Mouse (Mus musculus): ENCODE data around the gene Enpp3.

GRCm38 (mm10) chr10:24792756-24793155 is 49.9 kb downstream of the Enpp3 start:
- TF ChIP-seq ZC3H11A (IDR thresholded peaks at IDR 0.05; ENCODE audit: borderline replicate concordance, low read depth, low read length) (no peak), ZNF384 (IDR thresholded peaks at IDR 0.05; ENCODE audit: low read depth, low read length) (no peak), CHD2 (IDR thresholded peaks at IDR 0.05; ENCODE audit: low read depth, low read length) (no peak), MAFK (IDR thresholded peaks at IDR 0.05; ENCODE audit: insufficient read depth, low read depth, low read length) (no peak)

All from ES-E14 (cell line).